Mouse (Mus musculus): ENCODE measurements around the gene Zc3h7b. TPM values are rescaled to one million over a fixed set of nuclear protein-coding genes. Genes with fewer than 3 reads are reported as not detected.
A peak's percentile ranks its signal among the peaks of the same experiment; 100 is the strongest.

Zc3h7b gene
- polyA plus RNA-seq, 1 experiment from 2014 or later: 11.1 TPM

DNA sequence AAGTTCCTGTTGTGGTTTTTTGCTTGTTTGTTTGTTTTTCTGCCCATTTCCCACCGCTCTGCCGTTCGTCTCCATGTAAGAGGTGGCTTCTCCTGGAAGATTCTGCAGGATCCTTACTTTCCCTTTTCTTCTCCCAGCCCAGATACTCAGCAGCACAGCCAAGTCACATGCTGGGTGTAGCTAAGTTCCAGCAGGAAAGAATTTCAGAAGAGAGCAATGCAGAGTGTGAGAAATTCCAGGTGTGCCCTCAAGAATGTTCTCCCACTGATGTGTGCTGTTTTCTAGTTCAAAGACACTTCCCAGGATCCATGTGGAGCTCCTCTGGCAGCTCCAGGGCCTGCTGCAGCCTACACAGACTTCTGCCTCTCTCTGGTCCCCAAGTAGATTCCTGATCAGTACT lies 60.0 kb downstream of the Zc3h7b start:
- H3K4me1 ChIP-seq (replicated peaks; ENCODE audit: control insufficient read depth, insufficient read depth): peaks cover 8% of the 10 kb centered on the region; the same call in 1 of the 2 replicates
- ATAC-seq (ENCODE audit: low FRiP score, low TSS enrichment): no peak
- no peak overlapping the region for H3K4me2 ChIP-seq (replicated peaks; ENCODE audit: low read depth)
- H3K36me3 ChIP-seq (ENCODE audit: control insufficient read depth, insufficient read depth, low read length): no peaks in the 10 kb centered on the region
- H3K9me3 ChIP-seq (ENCODE audit: control insufficient read depth, low read length): no peaks in the 10 kb centered on the region
- no peaks in the 10 kb centered on the region for H3K27me3 ChIP-seq (ENCODE audit: control insufficient read depth, insufficient read depth, low read length)
- H3K4me3 ChIP-seq (ENCODE audit: low read depth, low read length): no peak overlapping the region
- 61% methylated on average over 3 of the region's 3 CpGs for WGBS
- no peak overlapping the region for H3K9ac ChIP-seq (ENCODE audit: low read length)
- TF ChIP-seq CTCF (IDR thresholded peaks at IDR 0.05; ENCODE audit: low read depth) (no peak), EP300 (optimal IDR thresholded peaks at IDR 0.05) (no peak)
- peak overlapping the region; percentile 18; the same call in 1 of the 2 replicates for H3K27ac ChIP-seq (replicated peaks)
- no peak for DNase-seq (ENCODE audit: low spot score)

DNA sequence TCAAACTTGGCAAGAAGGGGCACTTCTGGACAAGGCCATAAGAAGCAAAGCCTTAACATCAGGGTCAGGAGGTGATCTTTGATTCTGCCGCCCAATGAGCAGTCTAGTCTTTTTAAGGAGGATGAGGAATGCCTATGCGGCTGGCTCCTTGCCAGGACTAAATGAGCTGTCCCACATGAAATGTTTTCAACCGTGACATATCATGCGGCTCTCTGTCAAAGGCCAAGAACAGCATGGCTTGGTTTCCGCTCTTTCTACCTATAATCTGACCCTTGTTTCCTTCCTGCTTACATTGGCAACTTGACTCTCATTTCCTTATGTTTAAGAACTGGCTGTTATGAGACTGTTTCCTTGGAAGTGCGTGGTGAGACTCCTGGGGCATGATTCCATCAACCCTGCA lies 60.8 kb downstream of the Zc3h7b start:
- no peaks in the 10 kb centered on the region for H3K9me3 ChIP-seq (ENCODE audit: control insufficient read depth, low read length)
- peak overlapping the region; percentile 2; the same call in 1 of the 2 replicates for H3K27ac ChIP-seq (replicated peaks)
- peaks cover 8% of the 10 kb centered on the region; the same call in 1 of the 2 replicates for H3K4me1 ChIP-seq (replicated peaks; ENCODE audit: control insufficient read depth, insufficient read depth)
- ATAC-seq (ENCODE audit: low FRiP score, low TSS enrichment) (no peak), DNase-seq (ENCODE audit: low spot score) (no peak)
- H3K4me3 ChIP-seq (ENCODE audit: low read depth, low read length): no peak overlapping the region
- no peak overlapping the region for H3K4me2 ChIP-seq (replicated peaks; ENCODE audit: low read depth)
- no peaks in the 10 kb centered on the region for H3K27me3 ChIP-seq (ENCODE audit: control insufficient read depth, insufficient read depth, low read length)
- H3K36me3 ChIP-seq (ENCODE audit: control insufficient read depth, insufficient read depth, low read length): no peaks in the 10 kb centered on the region
- TF ChIP-seq EP300 (optimal IDR thresholded peaks at IDR 0.05) (no peak), CTCF (IDR thresholded peaks at IDR 0.05; ENCODE audit: low read depth) (no peak)
- H3K9ac ChIP-seq (ENCODE audit: low read length): no peak overlapping the region
- WGBS: 41% methylated on average over 6 of the region's 6 CpGs

GRCm38 (mm10) chr15:81806621-81807404 lies 62.0 kb downstream of the Zc3h7b start:
- 77% methylated on average over 4 of the region's 4 CpGs for WGBS
- Histone ChIP-seq H3K4me1 (replicated peaks; ENCODE audit: control insufficient read depth, insufficient read depth) (peaks cover 8% of the 10 kb centered on the region), H3K36me3 (ENCODE audit: control insufficient read depth, insufficient read depth, low read length) (no peaks in the 10 kb centered on the region), H3K4me2 (replicated peaks; ENCODE audit: low read depth) (no peak overlapping the region), H3K27ac (replicated peaks) (0 out of 2 replicates have a peak overlapping the region, but pooled peaks have one; percentile 40), H3K4me3 (ENCODE audit: low read depth, low read length) (no peak overlapping the region), H3K9me3 (ENCODE audit: control insufficient read depth, low read length) (no peaks in the 10 kb centered on the region), H3K27me3 (ENCODE audit: control insufficient read depth, insufficient read depth, low read length) (no peaks in the 10 kb centered on the region), H3K9ac (ENCODE audit: low read length) (no peak overlapping the region)
- no peak for TF ChIP-seq CTCF (IDR thresholded peaks at IDR 0.05; ENCODE audit: low read depth)
- no peak for ATAC-seq (ENCODE audit: low FRiP score, low TSS enrichment)
- peak; percentile 34 for DNase-seq (ENCODE audit: low spot score)

DNA sequence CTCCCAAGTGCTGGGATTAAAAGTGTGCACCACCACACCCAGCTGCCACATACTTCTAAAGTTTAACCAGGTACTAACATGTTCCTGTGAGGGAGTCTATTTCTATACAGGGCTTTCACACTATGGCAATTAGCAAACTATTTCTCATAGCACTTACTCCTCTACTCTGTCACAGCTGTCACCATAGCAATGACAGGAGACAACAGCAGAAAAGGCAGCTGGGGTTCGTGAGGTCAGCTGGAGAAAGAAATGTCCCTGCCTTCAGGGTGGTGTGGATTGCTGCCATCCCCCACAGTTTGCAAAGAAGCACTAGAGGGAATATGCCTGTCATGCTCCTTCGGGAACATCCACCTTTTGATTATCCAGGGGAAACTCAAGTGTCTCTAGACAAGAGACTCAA lies 63.9 kb downstream of the Zc3h7b start:
- H3K36me3 ChIP-seq (ENCODE audit: control insufficient read depth, insufficient read depth, low read length): no peaks in the 10 kb centered on the region
- WGBS: 63% methylated on average over 2 of the region's 2 CpGs
- no peak overlapping the region for H3K4me2 ChIP-seq (replicated peaks; ENCODE audit: low read depth)
- DNase-seq (ENCODE audit: low spot score) (no peak), ATAC-seq (ENCODE audit: low FRiP score, low TSS enrichment) (no peak)
- peak overlapping the region; percentile 99 for H3K27ac ChIP-seq (replicated peaks)
- H3K4me1 ChIP-seq (replicated peaks; ENCODE audit: control insufficient read depth, insufficient read depth): peaks cover 10% of the 10 kb centered on the region
- no peak overlapping the region for H3K9ac ChIP-seq (ENCODE audit: low read length)
- TF ChIP-seq EP300 (optimal IDR thresholded peaks at IDR 0.05): no peak
- no peak for TF ChIP-seq CTCF (IDR thresholded peaks at IDR 0.05; ENCODE audit: low read depth)
- no peaks in the 10 kb centered on the region for H3K9me3 ChIP-seq (ENCODE audit: control insufficient read depth, low read length)
- H3K4me3 ChIP-seq (ENCODE audit: low read depth, low read length): no peak overlapping the region
- no peaks in the 10 kb centered on the region for H3K27me3 ChIP-seq (ENCODE audit: control insufficient read depth, insufficient read depth, low read length)

DNA sequence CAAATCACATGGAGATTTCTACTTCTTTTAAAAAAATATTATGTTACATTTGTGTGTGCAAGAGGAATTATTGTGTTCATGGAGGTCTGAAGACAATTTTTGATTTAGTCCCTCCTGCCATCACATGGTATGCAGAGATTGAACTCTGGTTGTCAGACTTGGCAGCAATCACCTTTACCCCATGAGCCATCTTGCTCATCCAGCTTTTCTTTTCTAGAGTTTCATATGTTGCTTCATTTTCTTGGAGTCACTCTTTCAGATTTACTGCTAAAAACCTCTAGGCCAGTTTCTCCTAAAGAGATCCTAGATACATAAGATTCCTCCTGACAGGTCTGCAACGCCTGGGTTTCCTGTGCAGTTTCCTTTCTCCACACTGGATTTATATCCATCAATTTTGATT lies 64.7 kb downstream of the Zc3h7b start:
- peak overlapping the region; percentile 81; the same call in 1 of the 2 replicates for H3K9ac ChIP-seq (ENCODE audit: low read length)
- DNase-seq (ENCODE audit: low spot score) (no peak), ATAC-seq (ENCODE audit: low FRiP score, low TSS enrichment) (no peak)
- H3K9me3 ChIP-seq (ENCODE audit: control insufficient read depth, low read length): no peaks in the 10 kb centered on the region
- peak overlapping the region; percentile 99 for H3K27ac ChIP-seq (replicated peaks)
- peak overlapping the region; percentile 75; the same call in 1 of the 2 replicates for H3K4me3 ChIP-seq (ENCODE audit: low read depth, low read length)
- no peaks in the 10 kb centered on the region for H3K27me3 ChIP-seq (ENCODE audit: control insufficient read depth, insufficient read depth, low read length)
- H3K36me3 ChIP-seq (ENCODE audit: control insufficient read depth, insufficient read depth, low read length): no peaks in the 10 kb centered on the region
- TF ChIP-seq CTCF (IDR thresholded peaks at IDR 0.05; ENCODE audit: low read depth): no peak
- peaks cover 7% of the 10 kb centered on the region for H3K4me1 ChIP-seq (replicated peaks; ENCODE audit: control insufficient read depth, insufficient read depth)
- WGBS: 17% methylated on average over 1 of the region's 1 CpGs
- peak overlapping the region; percentile 92 for H3K4me2 ChIP-seq (replicated peaks; ENCODE audit: low read depth)

- under 1% methylated on average over 10 of the region's 10 CpGs for WGBS
- peak; percentile 79 for ATAC-seq (ENCODE audit: low FRiP score, low TSS enrichment)
Measured at GRCm38 (mm10) chr15:81810150-81810549, 65.3 kb downstream of the Zc3h7b start.

More at GRCm38 (mm10) chr15:81810150-81810549, 65.3 kb downstream of the Zc3h7b start:
- Histone ChIP-seq H3K4me2 (replicated peaks; ENCODE audit: low read depth) (peak overlapping the region; percentile 92), H3K36me3 (ENCODE audit: control insufficient read depth, insufficient read depth, low read length) (peaks cover 2% of the 10 kb centered on the region; the same call in 1 of the 2 replicates), H3K27me3 (ENCODE audit: control insufficient read depth, insufficient read depth, low read length) (no peaks in the 10 kb centered on the region), H3K9ac (ENCODE audit: low read length) (peak overlapping the region; percentile 81), H3K27ac (replicated peaks) (peak overlapping the region; percentile 99), H3K4me1 (replicated peaks; ENCODE audit: control insufficient read depth, insufficient read depth) (peaks cover 4% of the 10 kb centered on the region), H3K9me3 (ENCODE audit: control insufficient read depth, low read length) (no peaks in the 10 kb centered on the region), H3K4me3 (ENCODE audit: low read depth, low read length) (peak overlapping the region; percentile 75)
- no peak for TF ChIP-seq EP300 (optimal IDR thresholded peaks at IDR 0.05)
- TF ChIP-seq CTCF (IDR thresholded peaks at IDR 0.05; ENCODE audit: low read depth): no peak; the same call in 1 of the 2 replicates
- peak; percentile 90 for DNase-seq (ENCODE audit: low spot score)
